Mouse (Mus musculus): ENCODE measurements around the gene Shf. TPM values are rescaled to one million over a fixed set of nuclear protein-coding genes. Genes with fewer than 3 reads are reported as not detected.

Gene Shf
- polyA plus RNA-seq, 1 experiment from 2014 or later = 3.5 TPM

GRCm38 (mm10) chr2:122365244-122365866 lies 3.6 kb downstream of the Shf start:
- ATAC-seq (ENCODE audit: low FRiP score, low TSS enrichment) = no peak
- no peak overlapping the region for H3K27ac ChIP-seq (ENCODE audit: low read depth, low read length)
- no peak overlapping the region for H3K4me2 ChIP-seq (replicated peaks; ENCODE audit: low read depth, low read length)
- H3K36me3 ChIP-seq (ENCODE audit: control insufficient read depth, insufficient read depth, low read length) = no peaks in the 10 kb centered on the region
- peaks cover 3% of the 10 kb centered on the region; the same call in 1 of the 2 replicates for H3K27me3 ChIP-seq (ENCODE audit: control insufficient read depth, insufficient read depth, low read length)
- no peak overlapping the region for H3K9ac ChIP-seq (ENCODE audit: low read depth, low read length)
- no peaks in the 10 kb centered on the region for H3K9me3 ChIP-seq (ENCODE audit: control insufficient read depth, low read length)
- no peak overlapping the region for H3K4me3 ChIP-seq (ENCODE audit: low read length)
- peaks cover 25% of the 10 kb centered on the region for H3K4me1 ChIP-seq (ENCODE audit: control insufficient read depth, insufficient read depth, low read length)
- 85% methylated on average over 10 of the region's 10 CpGs for WGBS

DNA sequence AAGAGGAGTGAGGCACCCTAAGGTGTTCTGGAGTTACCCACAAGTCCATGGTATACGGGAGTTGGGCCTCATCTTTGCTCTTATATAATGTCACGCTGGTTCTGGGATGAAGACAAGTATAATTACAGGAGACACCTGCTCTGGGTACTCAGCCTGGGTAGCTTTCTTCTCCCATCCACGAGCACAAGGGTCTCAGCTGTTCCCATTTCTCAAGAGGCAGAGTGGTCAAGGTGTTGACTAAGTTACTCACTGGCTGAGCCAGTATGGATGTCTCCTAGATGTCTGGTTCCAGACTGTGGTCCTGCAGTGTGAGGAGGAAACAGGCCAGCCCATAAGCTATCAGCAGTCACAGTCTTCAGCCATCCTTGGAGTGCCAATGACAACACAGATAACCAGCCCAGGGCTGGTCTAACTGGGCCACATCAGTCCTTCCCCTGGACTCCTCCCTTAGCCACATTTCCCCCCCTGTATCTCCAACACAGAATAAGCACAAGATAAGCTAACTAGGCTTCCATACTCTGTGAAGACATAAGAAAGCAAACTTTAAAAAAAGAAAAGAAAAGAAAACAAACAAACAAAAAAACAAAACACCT lies 4.5 kb downstream of the Shf start:
- Histone ChIP-seq H3K27ac (ENCODE audit: low read depth, low read length) (no peak overlapping the region), H3K9me3 (ENCODE audit: control insufficient read depth, low read length) (no peaks in the 10 kb centered on the region), H3K36me3 (ENCODE audit: control insufficient read depth, insufficient read depth, low read length) (no peaks in the 10 kb centered on the region), H3K4me1 (ENCODE audit: control insufficient read depth, insufficient read depth, low read length) (peaks cover 22% of the 10 kb centered on the region), H3K27me3 (ENCODE audit: control insufficient read depth, insufficient read depth, low read length) (no peaks in the 10 kb centered on the region), H3K4me3 (ENCODE audit: low read length) (no peak overlapping the region), H3K9ac (ENCODE audit: low read depth, low read length) (no peak overlapping the region), H3K4me2 (replicated peaks; ENCODE audit: low read depth, low read length) (no peak overlapping the region)
- 91% methylated on average over 3 of the region's 3 CpGs for WGBS
- ATAC-seq (ENCODE audit: low FRiP score, low TSS enrichment) = no peak

DNA sequence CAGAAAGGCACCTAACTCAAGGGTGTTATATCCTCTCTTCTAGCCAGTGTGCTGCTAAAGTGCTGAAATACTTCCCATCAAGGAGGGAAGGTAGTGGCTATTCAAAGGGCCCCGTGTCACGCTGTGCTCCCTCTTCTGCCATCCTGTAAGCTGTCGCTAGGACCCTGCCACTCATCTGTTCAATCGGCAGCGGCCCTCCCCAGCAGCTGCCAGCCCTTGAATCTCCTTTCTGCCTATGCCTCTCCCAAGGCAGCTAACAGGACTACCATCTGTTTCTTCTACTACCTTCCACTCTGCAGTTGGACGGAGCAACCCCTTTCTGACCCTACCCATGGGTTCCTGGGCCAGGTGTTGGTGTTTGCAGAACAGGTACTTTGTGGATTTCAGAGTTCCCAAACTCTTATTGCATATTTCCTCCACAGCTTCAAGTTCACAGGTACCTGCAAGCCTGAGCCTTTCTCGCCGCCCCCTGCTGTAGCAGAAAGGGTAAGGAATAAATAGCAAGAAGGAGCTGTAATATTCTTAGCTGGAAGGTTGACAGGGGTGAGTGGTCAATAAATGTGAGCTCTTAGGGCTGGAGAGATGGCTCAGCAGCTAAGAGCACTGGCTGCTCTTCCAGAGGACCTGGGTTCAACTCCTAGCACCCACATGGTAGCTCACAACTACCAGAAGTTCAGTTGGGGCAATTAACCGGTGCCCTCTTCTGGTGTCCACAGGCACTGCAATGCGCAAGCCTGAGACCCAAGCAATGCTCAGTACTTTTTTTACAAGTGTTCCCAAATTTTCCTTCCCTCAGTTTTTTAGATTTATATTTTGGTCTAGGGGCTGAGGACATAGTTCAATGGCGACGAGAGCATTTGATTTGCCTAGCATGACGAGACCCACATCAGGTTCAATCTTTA lies 6.1 kb downstream of the Shf start:
- Histone ChIP-seq H3K9ac (ENCODE audit: low read depth, low read length) (no peak overlapping the region), H3K4me3 (ENCODE audit: low read length) (no peak overlapping the region), H3K36me3 (ENCODE audit: control insufficient read depth, insufficient read depth, low read length) (no peaks in the 10 kb centered on the region), H3K4me2 (replicated peaks; ENCODE audit: low read depth, low read length) (no peak overlapping the region), H3K4me1 (ENCODE audit: control insufficient read depth, insufficient read depth, low read length) (peaks cover 17% of the 10 kb centered on the region), H3K27ac (ENCODE audit: low read depth, low read length) (no peak overlapping the region), H3K9me3 (ENCODE audit: control insufficient read depth, low read length) (no peaks in the 10 kb centered on the region), H3K27me3 (ENCODE audit: control insufficient read depth, insufficient read depth, low read length) (no peaks in the 10 kb centered on the region)
- ATAC-seq (ENCODE audit: low FRiP score, low TSS enrichment) = no peak
- WGBS = 81% methylated on average over 13 of the region's 13 CpGs

DNA sequence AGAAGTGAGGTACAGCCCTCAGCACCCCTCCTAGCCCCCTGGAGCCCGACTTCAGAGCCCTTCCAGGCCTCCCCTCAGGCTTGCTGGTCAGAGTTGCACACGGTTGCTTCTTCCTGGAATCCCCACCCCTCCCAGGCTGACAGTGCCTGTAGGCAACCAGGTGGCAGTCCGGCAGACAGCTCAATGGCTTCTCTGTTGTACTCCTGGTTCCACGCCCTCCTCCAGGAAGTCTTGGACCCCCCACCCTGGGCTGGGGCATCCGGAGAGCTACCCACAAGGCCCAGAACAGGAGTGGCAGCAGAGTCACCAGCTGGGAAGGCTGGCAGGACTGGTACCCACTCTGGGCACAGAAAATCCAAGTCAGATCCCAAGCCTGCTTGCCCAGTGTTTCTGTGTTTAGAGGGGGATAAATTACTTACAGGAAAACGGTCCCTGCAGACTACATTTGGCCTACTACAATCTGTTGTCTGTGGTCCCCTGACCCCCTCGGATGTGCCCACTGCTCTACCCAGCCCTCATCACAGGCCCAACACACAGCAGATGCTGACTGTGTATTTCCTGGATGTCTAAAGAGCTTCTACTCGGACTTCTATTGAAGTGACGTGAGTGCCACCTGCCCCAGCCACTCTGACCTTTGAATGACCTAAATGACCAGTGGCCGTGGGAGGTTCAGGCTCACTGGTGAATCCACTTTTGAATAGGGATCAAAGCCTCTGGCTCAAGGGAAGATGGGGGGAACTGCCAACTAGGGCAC lies 6.9 kb downstream of the Shf start:
- ATAC-seq (ENCODE audit: low FRiP score, low TSS enrichment) = no peak
- 0 out of 2 replicates have a peak, but pooled peaks cover 4% of the 10 kb centered on the region for H3K36me3 ChIP-seq (ENCODE audit: control insufficient read depth, insufficient read depth, low read length)
- WGBS = 55% methylated on average over 10 of the region's 10 CpGs
- H3K9ac ChIP-seq (ENCODE audit: low read depth, low read length) = no peak overlapping the region
- H3K9me3 ChIP-seq (ENCODE audit: control insufficient read depth, low read length) = no peaks in the 10 kb centered on the region
- H3K27ac ChIP-seq (ENCODE audit: low read depth, low read length) = no peak overlapping the region
- H3K4me1 ChIP-seq (ENCODE audit: control insufficient read depth, insufficient read depth, low read length) = peaks cover 9% of the 10 kb centered on the region
- no peaks in the 10 kb centered on the region for H3K27me3 ChIP-seq (ENCODE audit: control insufficient read depth, insufficient read depth, low read length)
- no peak overlapping the region for H3K4me3 ChIP-seq (ENCODE audit: low read length)
- no peak overlapping the region for H3K4me2 ChIP-seq (replicated peaks; ENCODE audit: low read depth, low read length)

DNA sequence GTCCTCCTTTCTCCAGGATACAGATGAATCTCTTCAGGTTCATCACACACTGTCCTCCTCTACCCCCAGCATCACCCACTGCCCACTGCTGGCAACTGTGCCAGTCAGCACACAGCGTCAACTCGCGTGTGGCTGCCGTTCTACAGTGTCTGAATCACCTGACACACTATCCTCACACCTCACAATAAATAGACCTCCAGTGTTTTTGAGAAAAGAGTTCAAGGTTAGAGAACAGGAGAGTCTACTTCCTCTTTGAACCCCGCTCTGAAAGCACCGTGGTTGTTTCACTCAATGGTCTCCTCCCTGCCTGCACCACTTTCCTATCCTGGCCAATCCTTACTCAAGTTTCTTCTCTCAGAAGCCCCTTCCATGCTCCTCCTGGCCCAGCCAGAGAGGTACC lies 7.8 kb downstream of the Shf start:
- ATAC-seq (ENCODE audit: low FRiP score, low TSS enrichment) = no peak

GRCm38 (mm10) chr2:122360310-122360709 lies 8.7 kb downstream of the Shf start:
- H3K4me3 ChIP-seq (ENCODE audit: low read length) = no peak overlapping the region
- 79% methylated on average over 6 of the region's 6 CpGs for WGBS
- H3K9me3 ChIP-seq (ENCODE audit: control insufficient read depth, low read length) = no peaks in the 10 kb centered on the region
- H3K27ac ChIP-seq (ENCODE audit: low read depth, low read length) = no peak overlapping the region
- H3K9ac ChIP-seq (ENCODE audit: low read depth, low read length) = no peak overlapping the region
- ATAC-seq (ENCODE audit: low FRiP score, low TSS enrichment) = no peak
- no peak overlapping the region for H3K4me2 ChIP-seq (replicated peaks; ENCODE audit: low read depth, low read length)
- H3K27me3 ChIP-seq (ENCODE audit: control insufficient read depth, insufficient read depth, low read length) = no peaks in the 10 kb centered on the region
- no peaks in the 10 kb centered on the region for H3K4me1 ChIP-seq (ENCODE audit: control insufficient read depth, insufficient read depth, low read length)
- H3K36me3 ChIP-seq (ENCODE audit: control insufficient read depth, insufficient read depth, low read length) = peaks cover 10% of the 10 kb centered on the region; the same call in 1 of the 2 replicates

More for the DNA sequence above, 7.8 kb downstream of the Shf start:
- H3K27ac ChIP-seq (ENCODE audit: low read depth, low read length) = no peak overlapping the region
- no peak overlapping the region for H3K9ac ChIP-seq (ENCODE audit: low read depth, low read length)
- 86% methylated on average over 6 of the region's 6 CpGs for WGBS
- H3K4me1 ChIP-seq (ENCODE audit: control insufficient read depth, insufficient read depth, low read length) = peaks cover under 1% of the 10 kb centered on the region; the same call in 1 of the 2 replicates
- H3K9me3 ChIP-seq (ENCODE audit: control insufficient read depth, low read length) = no peaks in the 10 kb centered on the region
- no peak overlapping the region for H3K4me3 ChIP-seq (ENCODE audit: low read length)
- no peak overlapping the region for H3K4me2 ChIP-seq (replicated peaks; ENCODE audit: low read depth, low read length)
- H3K36me3 ChIP-seq (ENCODE audit: control insufficient read depth, insufficient read depth, low read length) = peaks cover 10% of the 10 kb centered on the region; the same call in 1 of the 2 replicates
- no peaks in the 10 kb centered on the region for H3K27me3 ChIP-seq (ENCODE audit: control insufficient read depth, insufficient read depth, low read length)

DNA sequence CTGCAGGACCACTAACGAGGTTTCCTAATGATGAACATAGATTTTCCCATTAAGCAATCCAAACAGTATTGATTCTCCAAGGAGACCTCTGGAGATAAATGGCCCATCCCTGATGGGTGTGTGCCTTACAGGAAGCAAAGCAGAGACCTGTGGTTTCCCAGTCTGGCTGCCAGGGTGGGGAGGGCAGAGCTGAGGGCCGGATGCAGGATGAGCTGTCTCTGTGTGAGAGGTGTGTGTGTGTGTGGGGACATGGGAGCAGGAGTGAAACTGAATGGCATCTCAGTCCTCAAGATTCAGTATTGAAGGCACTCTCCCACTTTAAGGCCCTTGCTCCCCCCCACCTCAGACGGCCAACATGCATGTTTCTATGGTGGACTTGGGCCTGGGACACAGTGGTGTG lies 12.8 kb downstream of the Shf start:
- Histone ChIP-seq H3K4me1 (ENCODE audit: control insufficient read depth, insufficient read depth, low read length) (peaks cover 7% of the 10 kb centered on the region; the same call in 1 of the 2 replicates), H3K27ac (ENCODE audit: low read depth, low read length) (no peak overlapping the region), H3K4me3 (ENCODE audit: low read length) (no peak overlapping the region), H3K27me3 (ENCODE audit: control insufficient read depth, insufficient read depth, low read length) (no peaks in the 10 kb centered on the region), H3K4me2 (replicated peaks; ENCODE audit: low read depth, low read length) (no peak overlapping the region), H3K9ac (ENCODE audit: low read depth, low read length) (no peak overlapping the region), H3K9me3 (ENCODE audit: control insufficient read depth, low read length) (no peaks in the 10 kb centered on the region), H3K36me3 (ENCODE audit: control insufficient read depth, insufficient read depth, low read length) (peaks cover 25% of the 10 kb centered on the region; the same call in 1 of the 2 replicates)
- no peak for ATAC-seq (ENCODE audit: low FRiP score, low TSS enrichment)
- WGBS = 78% methylated on average over 3 of the region's 3 CpGs

- Histone ChIP-seq H3K4me1 (ENCODE audit: control insufficient read depth, insufficient read depth, low read length) (peaks cover 7% of the 10 kb centered on the region; the same call in 1 of the 2 replicates), H3K27ac (ENCODE audit: low read depth, low read length) (no peak overlapping the region), H3K9ac (ENCODE audit: low read depth, low read length) (no peak overlapping the region), H3K9me3 (ENCODE audit: control insufficient read depth, low read length) (no peaks in the 10 kb centered on the region), H3K36me3 (ENCODE audit: control insufficient read depth, insufficient read depth, low read length) (peaks cover 25% of the 10 kb centered on the region; the same call in 1 of the 2 replicates), H3K4me2 (replicated peaks; ENCODE audit: low read depth, low read length) (no peak overlapping the region), H3K4me3 (ENCODE audit: low read length) (no peak overlapping the region), H3K27me3 (ENCODE audit: control insufficient read depth, insufficient read depth, low read length) (no peaks in the 10 kb centered on the region)
- 86% methylated on average over 5 of the region's 5 CpGs for WGBS
- ATAC-seq (ENCODE audit: low FRiP score, low TSS enrichment) = no peak
Measured at GRCm38 (mm10) chr2:122355389-122355788, 13.6 kb downstream of the Shf start.

Measured in kidney, embryonic 14.5 days (tissue).